Mouse (Mus musculus) kidney, postnatal 36 days (tissue): Measurements from ENCODE around the gene Myoz1.
"Not testable (repeated sequence)": the region's sequence is repeated elsewhere in the genome, so short reads cannot be mapped to it uniquely, and the experiment has no call there.

Experiments used
- DNase-seq, 2 experiments: peaks; one replicate each; pipeline ENCODE4 v3.0.0; 2021 to 2022; ENCODE audit warnings: mixed read lengths in 2 of 2

The Myoz1 gene

DNA sequence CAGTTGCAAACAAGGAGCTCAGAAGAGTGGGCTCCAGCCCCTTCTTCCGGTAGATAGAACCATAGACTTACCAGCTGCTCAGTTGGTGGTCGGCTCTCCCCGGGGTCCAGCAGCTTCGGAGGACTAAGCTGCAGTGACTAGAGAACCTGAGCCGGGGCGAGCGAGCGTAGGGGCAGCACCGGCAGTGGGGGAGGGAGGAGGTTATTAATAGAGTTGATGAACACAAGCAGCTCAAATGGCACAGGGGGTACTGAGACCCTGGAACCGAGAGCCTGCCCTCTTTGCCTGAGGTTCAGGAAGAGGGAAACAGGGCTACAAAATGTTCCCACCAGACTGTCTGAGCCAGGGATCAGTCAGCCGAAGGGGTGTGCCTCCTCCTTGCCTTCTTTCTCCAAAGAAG, at the start of gene Myoz1:
Gene Myoz1, minus strand, starts transcription at position 180 of the 400 bp plus-strand sequence.
- no peak for DNase-seq

DNA sequence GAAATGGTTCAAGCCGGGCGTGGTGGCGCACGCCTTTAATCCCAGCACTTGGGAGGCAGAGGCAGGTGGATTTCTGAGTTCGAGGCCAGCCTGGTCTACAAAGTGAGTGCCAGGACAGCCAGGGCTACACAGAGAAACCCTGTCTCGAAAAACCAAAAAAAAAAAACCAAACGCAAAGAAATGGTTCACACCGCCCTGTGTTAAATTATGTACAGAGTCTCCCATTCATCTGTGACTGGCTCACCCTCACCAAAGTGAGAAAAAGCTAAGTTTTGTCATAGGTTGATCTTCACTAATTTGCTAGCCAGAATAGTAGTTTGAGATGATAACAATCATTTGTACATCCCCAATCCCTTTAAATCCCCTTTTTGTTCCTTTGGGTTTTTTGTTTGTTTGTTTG, 47.1 kb upstream of the Myoz1 start:
- not testable (repeated sequence) for DNase-seq

DNA sequence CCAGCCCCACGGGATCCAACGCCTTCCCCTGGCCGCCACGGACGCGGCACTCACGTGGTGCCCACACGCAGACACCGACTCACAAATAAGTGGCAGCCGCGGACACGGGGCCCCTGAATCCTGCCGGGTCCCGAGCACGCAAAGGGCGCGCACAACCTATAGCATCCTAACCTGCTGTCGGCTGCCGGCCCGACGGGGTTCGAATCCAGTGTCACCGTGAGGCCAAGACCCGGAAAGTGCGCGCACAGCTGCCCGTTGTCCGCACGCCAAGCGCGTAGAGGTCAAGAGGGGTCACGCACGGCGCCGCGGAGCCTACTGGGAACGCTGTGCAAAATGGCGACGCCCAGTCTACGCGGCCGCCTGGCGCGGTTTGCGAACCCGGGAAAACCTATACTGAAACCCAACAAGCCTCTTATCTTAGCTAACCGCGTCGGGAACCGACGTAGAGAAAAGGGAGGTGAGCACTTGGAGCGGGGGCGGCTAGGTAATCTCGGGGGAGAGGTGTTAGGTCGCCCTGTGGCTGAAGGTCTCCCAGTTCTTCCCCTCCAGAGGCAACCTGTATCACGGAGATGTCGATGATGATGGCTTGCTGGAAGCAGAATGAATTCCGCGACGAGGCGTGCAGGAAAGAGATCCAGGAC, 46.5 kb upstream of the Myoz1 start, which contains the start of gene Chchd1:
Gene Chchd1, plus strand, starts transcription at position 266 of the 641 bp plus-strand sequence.
- DNase-seq, result peak; percentile 91 to 95

DNA sequence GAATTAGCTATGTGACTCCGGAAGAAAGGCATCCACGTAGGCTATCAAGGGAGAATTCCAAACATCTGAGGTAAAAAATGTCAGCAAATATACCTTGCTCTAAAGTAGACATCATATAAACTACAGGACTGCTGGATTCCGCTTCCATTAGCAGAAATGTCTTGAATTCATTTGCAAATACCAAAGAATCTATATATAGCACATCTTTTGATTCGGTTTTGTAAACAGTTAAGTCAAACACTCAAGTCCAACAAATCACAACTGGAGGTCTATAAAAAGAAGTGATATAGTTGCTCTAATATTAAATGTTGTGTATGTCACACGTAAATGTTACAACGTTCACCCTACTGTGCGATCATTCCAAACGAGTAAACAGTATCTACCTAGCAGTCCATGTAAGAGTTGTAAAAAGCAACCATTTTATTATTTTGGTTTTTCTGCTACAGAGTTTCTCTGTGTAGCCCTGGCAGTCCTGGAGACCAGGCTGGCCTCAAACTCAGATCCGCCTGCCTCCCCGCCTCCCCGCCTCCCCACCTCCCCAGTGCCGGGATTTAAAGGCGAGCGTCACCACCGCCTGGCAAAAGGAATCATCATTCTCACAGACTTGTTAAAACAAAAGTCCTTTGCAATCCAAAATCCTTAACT, 45.9 kb upstream of the Myoz1 start:
- no peak for DNase-seq

GRCm38 (mm10) chr14:20701554-20701953, 45.2 kb upstream of the Myoz1 start:
- no peak for DNase-seq

DNA sequence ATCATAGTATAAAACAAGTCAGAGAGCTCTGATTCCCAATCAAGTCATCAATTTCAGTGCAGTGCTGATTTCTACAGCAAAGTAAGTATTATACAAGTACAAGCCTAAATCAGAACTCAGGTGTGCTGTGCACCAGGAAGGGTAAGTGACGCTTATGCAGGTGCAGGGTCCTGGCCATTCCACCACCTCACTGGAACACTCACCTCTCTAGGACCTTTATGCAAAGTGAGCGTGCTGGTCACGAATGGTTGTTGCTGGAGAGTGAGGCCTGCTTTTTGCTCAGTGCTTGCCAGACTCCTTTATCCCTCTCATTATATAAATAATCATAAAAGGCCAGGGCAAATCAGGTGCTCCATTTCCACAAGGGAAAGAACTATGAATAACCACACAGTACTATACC, 44.0 kb upstream of the Myoz1 start:
- no peak for DNase-seq

DNA sequence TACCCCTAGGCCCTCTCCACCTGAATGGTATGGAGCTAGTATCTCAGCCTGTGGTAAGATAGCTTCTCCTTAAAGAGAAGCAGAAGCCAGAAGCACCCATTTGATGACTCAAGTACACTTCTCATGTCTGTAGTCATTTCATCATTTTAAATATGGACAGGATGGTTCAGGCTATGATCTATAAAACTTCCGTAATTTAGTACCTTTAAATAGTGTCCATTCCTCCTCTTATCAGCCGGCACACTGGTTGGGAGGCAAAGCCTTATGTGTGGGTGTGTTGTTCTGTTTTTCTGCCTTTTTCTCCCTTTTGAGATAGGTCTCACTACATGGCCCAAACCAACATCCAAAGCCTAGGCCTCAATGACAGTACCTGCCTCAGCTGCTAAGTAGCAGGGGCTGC, 42.2 kb upstream of the Myoz1 start:
- DNase-seq, result no peak

GRCm38 (mm10) chr14:20696986-20697385, 40.6 kb upstream of the Myoz1 start:
- DNase-seq, result peak; percentile 44 to 72

- peak in 1 of 2 experiments; percentile 24 for DNase-seq
Observed at GRCm38 (mm10) chr14:20695761-20696520, 39.6 kb upstream of the Myoz1 start.

DNA sequence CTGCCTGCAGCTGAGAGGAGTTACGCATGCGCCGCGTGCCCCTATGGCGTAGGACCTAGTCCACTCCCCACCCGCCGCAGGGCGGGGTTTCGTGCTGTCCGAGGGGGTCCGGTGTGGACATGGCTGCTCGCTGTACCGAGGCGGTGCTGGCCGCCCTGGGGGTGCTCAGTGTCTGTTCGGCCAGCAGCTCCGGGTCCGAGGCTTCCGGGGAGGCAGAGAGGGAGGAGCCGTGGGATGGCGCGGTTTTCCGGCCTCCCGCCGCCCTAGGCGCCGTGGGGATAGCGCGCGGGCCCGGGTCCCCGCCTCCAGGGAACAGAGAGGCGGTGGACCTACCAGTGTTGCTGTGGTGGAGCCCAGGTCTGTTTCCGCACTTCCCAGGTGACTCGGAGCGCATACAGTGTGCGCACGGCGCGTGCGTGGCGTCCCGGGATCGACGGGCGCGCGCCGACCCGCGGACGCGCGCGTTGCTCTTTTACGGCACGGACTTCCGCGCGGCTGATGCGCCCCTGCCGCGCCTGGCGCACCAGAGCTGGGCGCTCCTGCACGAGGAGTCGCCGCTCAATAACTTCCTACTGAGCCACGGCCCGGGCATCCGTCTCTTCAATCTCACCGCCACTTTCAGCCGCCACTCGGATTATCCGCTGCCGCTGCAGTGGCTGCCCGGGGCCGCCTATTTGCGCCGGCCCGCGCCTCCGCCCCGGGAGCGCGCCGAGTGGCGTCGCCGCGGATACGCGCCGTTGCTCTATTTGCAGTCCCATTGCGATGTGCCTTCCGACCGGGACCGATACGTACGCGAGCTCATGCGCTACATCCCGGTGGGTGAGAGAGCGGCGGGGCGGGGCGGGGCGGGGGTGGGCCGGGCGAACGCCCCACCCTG, 38.8 kb upstream of the Myoz1 start, which contains the start of gene Fut11:
Gene Fut11, plus strand, starts transcription at position 85 of the 877 bp plus-strand sequence.
- DNase-seq, result peak; percentile 83 to 90

- DNase-seq, result no peak
Observed at GRCm38 (mm10) chr14:20694185-20694883, 38.0 kb upstream of the Myoz1 start.

- DNase-seq, result no peak
Observed at GRCm38 (mm10) chr14:20693589-20694101, 37.3 kb upstream of the Myoz1 start.

DNA sequence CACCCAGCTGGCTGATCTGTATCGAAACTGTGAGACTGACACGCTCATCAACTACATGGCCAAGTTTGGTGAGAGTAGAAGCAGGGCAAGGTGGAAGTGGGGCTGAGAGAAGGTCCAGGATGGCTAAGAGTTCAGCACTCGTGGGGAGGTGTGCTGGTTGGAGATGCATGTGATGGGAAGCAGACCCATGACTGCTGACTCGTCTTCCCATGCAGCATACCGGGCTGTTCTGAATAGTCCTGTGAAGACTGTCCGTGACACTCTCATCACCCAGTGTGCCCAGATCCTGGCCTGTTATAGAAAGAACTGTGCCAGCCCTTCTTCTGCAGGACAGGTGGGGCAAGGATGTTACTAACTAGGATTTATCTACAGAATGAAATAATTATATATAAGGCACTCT, 35.4 kb upstream of the Myoz1 start:
- DNase-seq, result no peak

DNA sequence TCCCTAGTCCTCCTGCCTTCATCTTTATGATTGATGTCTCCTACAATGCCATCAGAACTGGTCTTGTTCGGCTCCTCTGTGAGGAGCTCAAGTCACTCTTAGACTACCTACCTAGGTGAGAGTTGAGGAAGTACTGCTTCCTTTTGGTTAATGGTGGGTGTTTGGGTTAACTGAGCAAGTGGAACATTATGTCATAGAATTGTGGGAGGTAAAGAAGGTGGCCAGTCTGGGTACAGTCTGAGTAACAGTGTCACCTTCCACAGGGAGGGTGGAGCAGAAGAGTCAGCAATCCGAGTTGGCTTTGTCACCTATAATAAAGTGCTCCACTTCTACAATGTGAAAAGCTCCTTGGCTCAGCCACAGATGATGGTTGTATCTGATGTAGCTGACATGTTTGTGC, 32.7 kb upstream of the Myoz1 start:
- no peak for DNase-seq

DNA sequence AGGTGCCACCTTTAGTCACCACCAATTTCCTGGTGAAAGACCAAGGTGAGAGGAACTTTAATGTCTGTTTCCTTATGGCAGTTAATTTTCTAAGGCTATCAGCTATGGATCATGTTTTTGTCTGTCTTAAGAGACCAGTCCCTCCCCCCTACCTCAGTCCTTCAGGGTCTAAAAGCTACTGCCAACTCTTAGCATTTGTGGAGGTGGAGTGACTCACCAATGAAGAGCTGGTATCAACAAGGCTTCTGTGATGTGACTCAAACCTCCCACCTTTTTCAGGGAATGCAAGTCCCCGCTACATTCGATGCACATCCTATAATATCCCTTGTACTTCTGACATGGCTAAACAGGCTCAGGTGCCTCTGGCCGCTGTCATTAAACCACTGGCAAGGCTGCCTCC, 30.2 kb upstream of the Myoz1 start:
- no peak for DNase-seq

- peak; percentile 46 to 76 for DNase-seq
Observed at GRCm38 (mm10) chr14:20682498-20682897, 26.2 kb upstream of the Myoz1 start.

DNA sequence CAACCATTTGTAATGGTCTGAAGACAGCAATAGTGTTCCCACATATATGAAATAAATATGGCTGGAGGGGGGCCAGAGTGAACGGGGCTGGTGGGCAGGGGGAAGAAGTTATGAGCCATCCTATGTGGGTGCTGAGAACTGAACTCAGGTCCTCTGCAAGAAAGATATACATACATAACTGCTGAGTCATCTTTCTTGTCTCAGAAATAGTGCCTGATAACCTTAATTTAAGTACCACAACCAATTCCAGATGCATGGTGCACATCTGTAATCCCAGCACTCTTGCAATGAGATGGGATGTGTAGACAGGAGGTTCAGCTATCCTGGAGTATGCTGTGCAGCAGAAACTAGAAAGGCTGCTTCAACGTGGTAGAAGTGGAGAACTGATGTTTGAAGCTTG, 25.4 kb upstream of the Myoz1 start:
- DNase-seq, result no peak

GRCm38 (mm10) chr14:20677906-20678305, 21.6 kb upstream of the Myoz1 start:
- DNase-seq, result no peak

GRCm38 (mm10) chr14:20674064-20674833, 17.9 kb upstream of the Myoz1 start, which contains the start of gene Sec24c:
Sec24c (plus strand) TSS chr14:20674308.
- DNase-seq, result peak; percentile 98 to 99

- DNase-seq, result peak; percentile 80 to 89
Observed at GRCm38 (mm10) chr14:20673735-20674063, 17.4 kb upstream of the Myoz1 start.

GRCm38 (mm10) chr14:20672990-20673389, 16.6 kb upstream of the Myoz1 start:
- peak; percentile 53 to 73 for DNase-seq
